Mouse (Mus musculus): Measurements from ENCODE around the gene Itpr1. TPM values are rescaled to one million over a fixed set of nuclear protein-coding genes. Genes with fewer than 3 reads are reported as not detected.

Gene Itpr1
- total RNA-seq, 4 experiments from 2014 or later = 33.9 to 36.9 (median 36.4) TPM

GRCm38 (mm10) chr6:108592227-108592626 lies 379.3 kb downstream of the Itpr1 start:
- DNase-seq (ENCODE audit: low spot score) = no peak

- no peak for DNase-seq (ENCODE audit: low spot score)
Measured at GRCm38 (mm10) chr6:108592636-108593035, 379.7 kb downstream of the Itpr1 start.

- DNase-seq (ENCODE audit: low spot score) = no peak
Measured at GRCm38 (mm10) chr6:108594171-108594841, 381.4 kb downstream of the Itpr1 start.

- DNase-seq (ENCODE audit: low spot score) = no peak
Measured at GRCm38 (mm10) chr6:108598691-108599090, 385.8 kb downstream of the Itpr1 start.

- no peak for DNase-seq (ENCODE audit: low spot score)
Measured at GRCm38 (mm10) chr6:108599317-108599716, 386.4 kb downstream of the Itpr1 start.

Small RNAs within 50 kb of the gene (microRNA-seq; reads per million reads assigned to microRNA genes)
- gene Mir7661 = not detected

Other genes with a start within 250 kb of the Itpr1 start
- 1 to 10 TPM; 2.9 to 5.0 (median 3.5) TPM for gene Setmar, start 148.1 kb upstream of the Itpr1 start, total RNA-seq (2022)
- 10 to 100 TPM; 11.5 to 13.4 (median 12.8) TPM for gene Sumf1, start 27.5 kb upstream of the Itpr1 start, total RNA-seq (2022)

Data from heart, adult 8-10 months (tissue).